Mouse (Mus musculus) cortical plate, adult 2 months (tissue): ENCODE data around the gene Itga3.

Source experiments
- CTCF ChIP-seq: fragments of 200-500 bp; IDR thresholded peaks from 2 replicates; pipeline ENCODE4 v1.5.1; 2011; ENCODE audit warnings: mild to moderate bottlenecking, control low read depth, low read length; ENCODE audit not compliant: insufficient read depth; ENCODE audit errors: extremely low read depth
- POLR2A ChIP-seq: fragments of 200-500 bp; IDR thresholded peaks from 2 replicates; pipeline ENCODE4 v1.6.1; 2011; ENCODE audit warnings: mild to moderate bottlenecking, low read length, control low read depth; ENCODE audit not compliant: insufficient read depth; ENCODE audit errors: extremely low read depth

DNA sequence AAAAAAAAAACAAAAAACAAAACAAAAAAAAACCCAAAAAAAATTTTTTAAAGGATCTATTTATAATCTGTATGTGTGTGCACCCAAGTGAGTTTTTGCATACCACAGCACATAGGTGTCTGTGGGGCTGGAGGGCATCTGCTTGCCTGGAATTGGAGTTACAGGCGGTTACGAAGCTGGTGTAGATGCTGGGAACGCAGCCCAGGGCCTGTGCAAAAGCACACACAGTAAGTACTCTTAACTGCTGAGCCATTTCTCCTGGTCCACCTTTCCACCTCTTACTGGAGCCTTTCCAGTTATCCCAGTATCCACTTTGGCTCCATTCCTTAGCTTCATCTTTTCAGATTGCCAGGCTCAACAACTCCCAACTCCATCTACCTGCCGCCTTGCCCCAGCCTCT lies 33.5 kb downstream of the Itga3 start:
- TF ChIP-seq POLR2A (no peak), CTCF (no peak)
